8 mouse cellular contexts compared by ENCODE assay signal in genomic region chr3:106903198-106903597, GRCm38 (mm10).
DNase-seq lines count a peak whose midpoint lies in the region.

No protein-coding gene starts in this region.

- peak; percentile 13 for DNase-seq in heart, postnatal 4 days
- DNase-seq in heart, adult 9 months (ENCODE audit: low spot score in 2 of 2) = no peak
- peak; percentile 46 for DNase-seq in thymus, postnatal 0 days (ENCODE audit: low spot score)
- no peak for DNase-seq in thymus, adult 18-20 months
- peak; percentile 23 for DNase-seq in embryo, embryonic 9.5 days (ENCODE audit: extremely low spot score)
- DNase-seq in lung, postnatal 10 days = peak; percentile 19
- peak; percentile 19 for DNase-seq in thymus, postnatal 25 days
- no peak for DNase-seq in testis, postnatal 10 days (ENCODE audit: low spot score)

Comparison
In these comparisons a context has a peak if more than half of its experiments do, and no peak if none do; other contexts are left out.
1. DNase-seq: peak in heart, postnatal 4 days (single experiment), thymus, postnatal 0 days (single experiment), embryo, embryonic 9.5 days (single experiment), lung, postnatal 10 days (single experiment) and thymus, postnatal 25 days (single experiment); none in heart, adult 9 months (0 of 2), thymus, adult 18-20 months (0 of 2) and testis, postnatal 10 days (single experiment).